In the genomic region with DNA sequence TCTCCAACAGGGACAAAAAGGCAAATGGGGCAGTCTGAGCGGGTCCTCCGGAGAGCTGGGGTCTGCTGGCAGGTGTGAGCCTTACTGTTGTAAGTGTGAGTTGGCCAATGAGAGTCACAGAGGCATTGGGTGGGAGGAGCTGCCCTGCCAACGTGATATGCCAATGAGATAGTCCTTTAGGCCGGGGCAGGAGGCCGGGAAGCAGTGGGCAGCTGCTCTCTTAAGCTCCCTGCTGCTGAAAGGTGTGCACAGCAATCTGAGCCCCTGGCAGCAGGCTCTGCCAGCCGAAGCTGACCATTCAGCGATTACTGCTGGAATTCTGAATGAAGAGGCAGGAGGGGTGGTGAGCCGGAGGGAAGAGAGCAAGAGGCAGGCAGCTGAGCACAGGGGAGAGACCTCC, we compare ENCODE assay signal across 11 mouse cellular contexts. TPM values are rescaled to one million over a fixed set of nuclear protein-coding genes. Genes with fewer than 3 reads are reported as not detected.
DNase-seq lines count a peak whose midpoint lies in the region; ATAC-seq and TF ChIP-seq lines count a peak whose summit lies in the region.
"Had no signal": no experiment of that assay in that cellular context is flagged by ENCODE, and none has a peak within 500 bp of the region (broad histone marks: within the 10 kb centered on the region; RNA-seq: fewer than 3 reads in every experiment).

No protein-coding gene starts in this region.

- DNase-seq in gastrocnemius, adult 2 months, result peak; percentile 75
- no peak for DNase-seq in gastrocnemius, postnatal 36 days
- DNase-seq in lung, embryonic 14.5 days, result no peak
- DNase-seq in lung, postnatal 4 days, result no peak
- peak; percentile 17 for DNase-seq in midbrain, embryonic 14.5 days
- no peak for DNase-seq in right cerebral cortex, postnatal 14 days

- TF ChIP-seq CTCF in gastrocnemius, adult 2 months (IDR thresholded peaks at IDR 0.05), result peak; percentile 9; the same call in 1 of the 2 replicates
- no peak for TF ChIP-seq CTCF in lung, embryonic 14.5 days (IDR thresholded peaks at IDR 0.05; ENCODE audit: low read depth)

- peak overlapping the region; percentile 82 for H3K27ac ChIP-seq in gastrocnemius, adult 2 months
- no peak overlapping the region; the same call in 1 of the 2 replicates for H3K27ac ChIP-seq in lung, embryonic 14.5 days (ENCODE audit: low read depth)
- H3K27ac ChIP-seq in heart, embryonic 13.5 days (replicated peaks), result peak overlapping the region; percentile 79
- no peak overlapping the region for H3K27ac ChIP-seq in midbrain, embryonic 14.5 days (replicated peaks; ENCODE audit: low read depth, low read length)
- H3K27ac ChIP-seq: stomach, embryonic 15.5 days had no signal

- no peaks in the 10 kb centered on the region for H3K27me3 ChIP-seq in lung, embryonic 14.5 days (ENCODE audit: insufficient read depth, low read length)
- H3K27me3 ChIP-seq in heart, embryonic 13.5 days (replicated peaks), result no peaks in the 10 kb centered on the region
- no peaks in the 10 kb centered on the region for H3K27me3 ChIP-seq in midbrain, embryonic 14.5 days (ENCODE audit: control insufficient read depth, insufficient read depth, low read length)
- H3K27me3 ChIP-seq: stomach, embryonic 15.5 days had no signal

- peak; percentile 35; the same call in 1 of the 2 replicates for ATAC-seq in lung, embryonic 14.5 days (ENCODE audit: insufficient read depth)
- ATAC-seq in heart, embryonic 13.5 days (ENCODE audit: extremely low read depth, insufficient number of reproducible peaks, low FRiP score, low TSS enrichment), result no peak
- ATAC-seq in midbrain, embryonic 14.5 days (ENCODE audit: low FRiP score, low TSS enrichment), result no peak
- no peak for ATAC-seq in activated CD4-positive, CD25-positive, alpha-beta regulatory T cell, adult 4 months
- ATAC-seq: CD4-positive, CD25-positive, alpha-beta regulatory T cell, adult 4 months; lung, postnatal 0 days had no signal

- no peaks in the 10 kb centered on the region for H3K9me3 ChIP-seq in lung, embryonic 14.5 days (ENCODE audit: low read depth, low read length)
- no peaks in the 10 kb centered on the region for H3K9me3 ChIP-seq in heart, embryonic 13.5 days
- no peaks in the 10 kb centered on the region for H3K9me3 ChIP-seq in midbrain, embryonic 14.5 days (ENCODE audit: control insufficient read depth, low read length)
- H3K9me3 ChIP-seq: stomach, embryonic 15.5 days had no signal

- H3K9ac ChIP-seq in lung, embryonic 14.5 days, result no peak overlapping the region
- peak overlapping the region; percentile 41; the same call in 1 of the 2 replicates for H3K9ac ChIP-seq in heart, embryonic 13.5 days
- H3K9ac ChIP-seq in midbrain, embryonic 14.5 days (replicated peaks; ENCODE audit: low read length), result no peak overlapping the region
- H3K9ac ChIP-seq: stomach, embryonic 15.5 days had no signal

- WGBS in lung, embryonic 14.5 days, result 37% methylated on average over 8 of the region's 8 CpGs
- 24% methylated on average over 8 of the region's 8 CpGs for WGBS in heart, embryonic 13.5 days
- 25% methylated on average over 8 of the region's 8 CpGs for WGBS in midbrain, embryonic 14.5 days

- no peak overlapping the region for H3K4me2 ChIP-seq in lung, embryonic 14.5 days
- peak overlapping the region; percentile 31 for H3K4me2 ChIP-seq in heart, embryonic 13.5 days
- no peak overlapping the region for H3K4me2 ChIP-seq in midbrain, embryonic 14.5 days (ENCODE audit: low read length)
- H3K4me2 ChIP-seq: stomach, embryonic 15.5 days had no signal

- intact Hi-C loops in gastrocnemius, adult 2 months (cut with DNase I), result no loop called here
- intact Hi-C loops in gastrocnemius, postnatal 36 days (cut with DNase I), result no loop called here

- peak overlapping the region; percentile 30 for H3K4me3 ChIP-seq in gastrocnemius, adult 2 months
- no peak overlapping the region for H3K4me3 ChIP-seq in lung, embryonic 14.5 days (ENCODE audit: low read depth, low read length)
- no peak overlapping the region for H3K4me3 ChIP-seq in heart, embryonic 13.5 days
- no peak overlapping the region for H3K4me3 ChIP-seq in midbrain, embryonic 14.5 days (replicated peaks; ENCODE audit: low read depth, low read length)
- H3K4me3 ChIP-seq: stomach, embryonic 15.5 days had no signal

- peaks cover 35% of the 10 kb centered on the region for H3K36me3 ChIP-seq in lung, embryonic 14.5 days (ENCODE audit: insufficient read depth)
- peaks cover 35% of the 10 kb centered on the region for H3K36me3 ChIP-seq in heart, embryonic 13.5 days
- H3K36me3 ChIP-seq in midbrain, embryonic 14.5 days (ENCODE audit: control insufficient read depth, insufficient read depth, low read length), result peaks cover 33% of the 10 kb centered on the region

- H3K4me1 ChIP-seq in lung, embryonic 14.5 days (ENCODE audit: insufficient read depth), result no peaks in the 10 kb centered on the region
- H3K4me1 ChIP-seq in heart, embryonic 13.5 days, result peaks cover 63% of the 10 kb centered on the region
- no peaks in the 10 kb centered on the region for H3K4me1 ChIP-seq in midbrain, embryonic 14.5 days (ENCODE audit: control insufficient read depth, insufficient read depth, low read length)
- H3K4me1 ChIP-seq: stomach, embryonic 15.5 days had no signal

RNA-seq across cellular contexts. Expression of gene Etv3, which starts 15.5 kb away (rescaled TPM):
- 10 to 100 TPM in 1 of 2 experiments, 1 to 10 TPM in 1; 9.5 to 10.6 TPM for total RNA-seq in gastrocnemius, adult 2 months (2021)
- 1 to 10 TPM; 8.1 to 9.5 TPM for total RNA-seq in gastrocnemius, postnatal 36 days (2021)
- polyA plus RNA-seq in lung, embryonic 14.5 days (2014; fragmentation: Nextera tagmentation; extraction: Ambion mirVana), result 10.8 and 12.8 TPM in 2 replicates
- 8.7 and 10.0 TPM in 2 replicates for polyA plus RNA-seq in heart, embryonic 13.5 days (2015; fragmentation: Nextera tagmentation; extraction: Ambion mirVana)
- 7.0 and 8.3 TPM in 2 replicates for polyA plus RNA-seq in midbrain, embryonic 14.5 days (2014; fragmentation: Nextera tagmentation; extraction: Ambion mirVana)
- polyA plus RNA-seq in activated CD4-positive, CD25-positive, alpha-beta regulatory T cell, adult 4 months (2017; shearing (Covaris generic)), result 10 to 100 TPM; 17.7 to 23.4 TPM

Comparison
In these comparisons a context has a peak if more than half of its experiments do, and no peak if none do; other contexts are left out.
1. DNase-seq: peak in gastrocnemius, adult 2 months (single experiment) and midbrain, embryonic 14.5 days (single experiment); none in gastrocnemius, postnatal 36 days (0 of 2), lung, embryonic 14.5 days (single experiment), lung, postnatal 4 days (0 of 2) and right cerebral cortex, postnatal 14 days (single experiment).
2. H3K27ac ChIP-seq: peak in gastrocnemius, adult 2 months (single experiment) and heart, embryonic 13.5 days (single experiment); none in lung, embryonic 14.5 days (single experiment) and midbrain, embryonic 14.5 days (single experiment).